Mouse (Mus musculus) regulatory T cell (primary cell): ENCODE data around the gene En1.

Experiments used
- in situ Hi-C: fragments of 300-600 bp; cut with MboI, MseI; formaldehyde crosslinking; loops from one replicate; pipeline ENCODE4 v1.15.1; 2025; ENCODE audit warnings: high pct_unique_total_duplicates

Gene En1

GRCm38 (mm10) chr1:120602031-120602730 lies at the start of gene En1:
TSS of gene En1 (plus strand) at chr1:120602418.
- in situ Hi-C loops = no loop called here

GRCm38 (mm10) chr1:120556926-120557846 lies 45.0 kb upstream of the En1 start:
- in situ Hi-C loops = no loop called here

GRCm38 (mm10) chr1:120558341-120559285 lies 43.6 kb upstream of the En1 start:
- in situ Hi-C loops = no loop called here

GRCm38 (mm10) chr1:120559911-120560310 lies 42.3 kb upstream of the En1 start:
- in situ Hi-C loops = no loop called here

- in situ Hi-C loops = loop anchor here (10.0 kb wide), 1 partner anchor 773 kb away; no protein-coding TSS in a partner anchor
These were observed 20.9 kb upstream of the En1 start for GRCm38 (mm10) chr1:120581306-120581705.

GRCm38 (mm10) chr1:120585481-120585880 lies 16.7 kb upstream of the En1 start:
- in situ Hi-C loops = loop anchor here (10.0 kb wide), 1 partner anchor 769 kb away; no protein-coding TSS in a partner anchor

- in situ Hi-C loops = loop anchor here (10.0 kb wide), 1 partner anchor 768 kb away; no protein-coding TSS in a partner anchor
These were observed 15.6 kb upstream of the En1 start for GRCm38 (mm10) chr1:120586500-120587110.

GRCm38 (mm10) chr1:120587431-120587830 lies 14.8 kb upstream of the En1 start:
- in situ Hi-C loops = loop anchor here (10.0 kb wide), 1 partner anchor 767 kb away; no protein-coding TSS in a partner anchor

GRCm38 (mm10) chr1:120587960-120588359 lies 14.3 kb upstream of the En1 start:
- in situ Hi-C loops = loop anchor here (10.0 kb wide), 1 partner anchor 767 kb away; no protein-coding TSS in a partner anchor

GRCm38 (mm10) chr1:120588362-120589027 lies 13.7 kb upstream of the En1 start:
- in situ Hi-C loops = loop anchor here (10.0 kb wide), 1 partner anchor 766 kb away; no protein-coding TSS in a partner anchor

GRCm38 (mm10) chr1:120593236-120593919 lies 8.8 kb upstream of the En1 start:
- in situ Hi-C loops = loop anchor here (5.0 kb wide), 1 partner anchor 589 kb away; no protein-coding TSS in a partner anchor

GRCm38 (mm10) chr1:120594603-120595002 lies 7.6 kb upstream of the En1 start:
- in situ Hi-C loops = loop anchor here (5.0 kb wide), 1 partner anchor 588 kb away; no protein-coding TSS in a partner anchor

GRCm38 (mm10) chr1:120595471-120596240 lies 6.6 kb upstream of the En1 start:
- in situ Hi-C loops = no loop called here

- in situ Hi-C loops = no loop called here
These were observed 5.9 kb upstream of the En1 start for GRCm38 (mm10) chr1:120596319-120596718.

- in situ Hi-C loops = no loop called here
These were observed 5.4 kb upstream of the En1 start for GRCm38 (mm10) chr1:120596784-120597183.

GRCm38 (mm10) chr1:120597271-120597670 lies 4.9 kb upstream of the En1 start:
- in situ Hi-C loops = no loop called here

- in situ Hi-C loops = no loop called here
These were observed 3.9 kb upstream of the En1 start for GRCm38 (mm10) chr1:120598196-120598940.
